Mouse (Mus musculus) thymus, adult 2 months (tissue): ENCODE results near the gene E030025P04Rik.

Source experiments
- CTCF ChIP-seq: fragments of 200-500 bp; IDR thresholded peaks from 2 replicates; pipeline ENCODE4 v1.5.1; 2012; ENCODE audit warnings: mild to moderate bottlenecking, control low read depth, low read length, moderate library complexity, borderline replicate concordance; ENCODE audit not compliant: control insufficient read depth, poor library complexity, insufficient read depth; ENCODE audit errors: extremely low read depth
- POLR2A ChIP-seq: fragments of 200-500 bp; IDR thresholded peaks from 2 replicates; pipeline ENCODE4 v1.6.1; 2012; ENCODE audit warnings: mild to moderate bottlenecking, low read length, control low read depth, moderate library complexity; ENCODE audit not compliant: control insufficient read depth, poor library complexity, insufficient read depth; ENCODE audit errors: extremely low read depth

DNA sequence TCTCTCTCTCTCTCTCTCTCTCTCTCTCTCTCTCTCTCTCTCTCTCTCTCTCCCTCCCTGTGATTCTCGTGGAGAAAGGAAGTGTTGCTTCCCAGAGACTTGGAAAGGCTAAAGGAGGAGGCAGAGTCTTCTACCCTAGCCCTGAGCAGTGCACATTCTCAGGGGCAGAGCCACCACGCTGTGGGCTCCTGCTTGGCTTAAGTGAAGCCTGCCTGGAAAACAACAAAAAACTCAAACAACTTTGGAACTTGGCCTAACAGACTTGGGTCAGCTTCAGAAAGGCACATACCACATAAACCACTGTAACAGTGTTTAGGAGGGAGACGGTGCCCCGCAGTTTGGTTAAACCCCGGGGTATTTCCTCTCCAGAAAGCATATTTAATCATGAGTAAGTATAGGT lies 13.5 kb upstream of the E030025P04Rik start:
- TF ChIP-seq CTCF (no peak), POLR2A (no peak)
